Comparison of ENCODE assay signal across 8 mouse cellular contexts in the genomic region with DNA sequence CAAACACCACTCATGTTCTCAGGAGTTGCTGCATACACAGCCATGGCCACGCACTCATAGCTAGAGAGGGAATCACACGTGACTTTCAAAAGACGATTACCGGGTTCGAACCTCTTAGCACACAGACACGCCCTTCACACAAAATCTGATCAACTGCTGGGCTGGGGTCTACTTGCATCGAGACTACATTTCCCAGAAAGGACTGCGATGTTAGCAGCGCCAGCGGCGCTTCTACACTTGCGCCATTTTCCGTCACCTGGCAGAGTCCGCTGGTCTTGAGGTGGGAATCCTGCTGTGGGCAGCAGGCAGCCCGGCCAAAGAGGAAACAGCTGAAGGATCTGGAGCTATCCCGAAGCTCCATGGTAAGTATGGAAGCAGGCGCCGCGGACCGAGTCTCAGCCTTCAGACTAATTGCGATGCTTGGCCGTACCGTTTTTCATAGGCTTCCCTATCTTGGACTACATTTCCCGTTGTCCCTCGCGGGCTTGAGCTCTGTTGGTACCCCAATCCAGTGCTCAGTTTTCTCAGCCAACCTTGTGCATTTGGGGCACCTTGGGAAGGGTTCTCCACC. TPM values are rescaled to one million over a fixed set of nuclear protein-coding genes. Genes with fewer than 3 reads are reported as not detected.
DNase-seq lines count a peak whose midpoint lies in the region; ATAC-seq and TF ChIP-seq lines count a peak whose summit lies in the region.

TSS of gene Gm3854 (plus strand) at position 259 of the 571 bp plus-strand sequence.

- no peaks in the 10 kb centered on the region for H3K79me2 ChIP-seq in liver, adult 2 months (ENCODE audit: control insufficient read depth, insufficient read depth, low read length)

- ATAC-seq in heart, embryonic 15.5 days (replicated peaks; ENCODE audit: insufficient number of reproducible peaks, insufficient read depth, low FRiP score, low read depth): peak; percentile 84; the same call in 1 of the 2 replicates
- ATAC-seq in kidney, postnatal 0 days (replicated peaks; ENCODE audit: low FRiP score, low read depth): peak; percentile 79
- ATAC-seq in midbrain, postnatal 0 days (ENCODE audit: low FRiP score): peak; percentile 91

- TF ChIP-seq POLR2A in liver, adult 2 months (IDR thresholded peaks at IDR 0.05; ENCODE audit: extremely low read depth, insufficient read depth, low read length): no peak

- H3K27ac ChIP-seq in heart, embryonic 15.5 days: no peak within 1 kb of the TSS
- no peak within 1 kb of the TSS for H3K27ac ChIP-seq in kidney, postnatal 0 days
- H3K27ac ChIP-seq in liver, adult 2 months (replicated peaks; ENCODE audit: insufficient read depth, low read depth, low read length): no peak within 1 kb of the TSS
- H3K27ac ChIP-seq in midbrain, postnatal 0 days (ENCODE audit: low read depth, low read length): peak within 1 kb of the TSS; percentile 91

- no peaks in the 10 kb centered on the region for H3K27me3 ChIP-seq in heart, embryonic 15.5 days
- no peaks in the 10 kb centered on the region for H3K27me3 ChIP-seq in kidney, postnatal 0 days (ENCODE audit: insufficient read depth, low read length)
- H3K27me3 ChIP-seq in liver, adult 2 months (ENCODE audit: control insufficient read depth, insufficient read depth, low read length): peaks cover 2% of the 10 kb centered on the region; the same call in 1 of the 2 replicates
- H3K27me3 ChIP-seq in midbrain, postnatal 0 days (ENCODE audit: insufficient read depth, low read length): no peaks in the 10 kb centered on the region

- peak within 1 kb of the TSS; percentile 65 for H3K4me2 ChIP-seq in heart, embryonic 15.5 days
- H3K4me2 ChIP-seq in kidney, postnatal 0 days (ENCODE audit: low read length): peak within 1 kb of the TSS; percentile 64
- H3K4me2 ChIP-seq in midbrain, postnatal 0 days (ENCODE audit: low read depth, low read length, poor library complexity, severe bottlenecking): peak within 1 kb of the TSS; percentile 51

- peak; percentile 33 to 54 for DNase-seq in urinary bladder, adult 18-20 months (ENCODE audit: low spot score in 2 of 2)
- no peak for DNase-seq in urinary bladder, postnatal 10 days (ENCODE audit: low spot score)
- DNase-seq in fibroblast of lung, adult 2 months (ENCODE audit: low read depth): peak; percentile 32
- peak; percentile 69 for DNase-seq in kidney, postnatal 0 days (ENCODE audit: low spot score)
- peak; percentile 38 for DNase-seq in liver, adult 2 months (ENCODE audit: extremely low read depth, low read depth, low spot score)
- peak; percentile 93 for DNase-seq in midbrain, postnatal 0 days (ENCODE audit: low spot score)
- DNase-seq in telencephalon, adult 2 months (ENCODE audit: low read depth, low spot score): peak; percentile 90

- TF ChIP-seq CTCF in kidney, postnatal 0 days (IDR thresholded peaks at IDR 0.05; ENCODE audit: low read depth): no peak
- TF ChIP-seq CTCF in liver, adult 2 months (IDR thresholded peaks at IDR 0.05; ENCODE audit: low read depth, low read length): no peak
- no peak for TF ChIP-seq CTCF in midbrain, postnatal 0 days (IDR thresholded peaks at IDR 0.05)

- under 1% methylated on average over 26 of the region's 26 CpGs for WGBS in heart, embryonic 15.5 days
- WGBS in kidney, postnatal 0 days: under 1% methylated on average over 26 of the region's 26 CpGs
- 2% methylated on average over 26 of the region's 26 CpGs for WGBS in liver, adult 2 months
- 0% methylated on average over 26 of the region's 26 CpGs for WGBS in midbrain, postnatal 0 days

- no peaks in the 10 kb centered on the region for H3K9me3 ChIP-seq in heart, embryonic 15.5 days (replicated peaks)
- H3K9me3 ChIP-seq in kidney, postnatal 0 days (replicated peaks; ENCODE audit: low read length): no peaks in the 10 kb centered on the region
- H3K9me3 ChIP-seq in midbrain, postnatal 0 days (ENCODE audit: low read length): no peaks in the 10 kb centered on the region

- H3K9ac ChIP-seq in heart, embryonic 15.5 days: peak within 1 kb of the TSS; percentile 56
- peak within 1 kb of the TSS; percentile 57 for H3K9ac ChIP-seq in kidney, postnatal 0 days (ENCODE audit: low read depth, low read length)
- peak within 1 kb of the TSS; percentile 16; the same call in 1 of the 2 replicates for H3K9ac ChIP-seq in liver, adult 2 months (ENCODE audit: low read depth, low read length)
- H3K9ac ChIP-seq in midbrain, postnatal 0 days (replicated peaks; ENCODE audit: low read length, poor library complexity, severe bottlenecking): peak within 1 kb of the TSS; percentile 64

- peak within 1 kb of the TSS; percentile 82 for H3K4me3 ChIP-seq in heart, embryonic 15.5 days
- H3K4me3 ChIP-seq in kidney, postnatal 0 days (replicated peaks; ENCODE audit: low read depth, low read length): peak within 1 kb of the TSS; percentile 64
- peak within 1 kb of the TSS; percentile 73 for H3K4me3 ChIP-seq in liver, adult 2 months (ENCODE audit: insufficient read depth, low read depth, low read length)
- H3K4me3 ChIP-seq in midbrain, postnatal 0 days (ENCODE audit: low read depth, low read length): peak within 1 kb of the TSS; percentile 64

- H3K36me3 ChIP-seq in heart, embryonic 15.5 days: no peaks in the 10 kb centered on the region
- no peaks in the 10 kb centered on the region for H3K36me3 ChIP-seq in kidney, postnatal 0 days (ENCODE audit: insufficient read depth, low read length)
- H3K36me3 ChIP-seq in liver, adult 2 months (ENCODE audit: control insufficient read depth, insufficient read depth, low read length): no peaks in the 10 kb centered on the region
- H3K36me3 ChIP-seq in midbrain, postnatal 0 days (ENCODE audit: insufficient read depth, low read length): no peaks in the 10 kb centered on the region

- no peaks in the 10 kb centered on the region for H3K4me1 ChIP-seq in heart, embryonic 15.5 days (replicated peaks)
- H3K4me1 ChIP-seq in kidney, postnatal 0 days (replicated peaks; ENCODE audit: insufficient read depth, low read length): no peaks in the 10 kb centered on the region
- no peaks in the 10 kb centered on the region for H3K4me1 ChIP-seq in liver, adult 2 months (ENCODE audit: control insufficient read depth, insufficient read depth, low read length)
- no peaks in the 10 kb centered on the region for H3K4me1 ChIP-seq in midbrain, postnatal 0 days (ENCODE audit: insufficient read depth, low read length)

RNA-seq across cellular contexts. Expression of gene Gm3854, which starts in this region (rescaled TPM):
- 0.73 and 1.3 TPM in 2 replicates for polyA plus RNA-seq in heart, embryonic 15.5 days (2015; fragmentation: Nextera tagmentation; extraction: Ambion mirVana)
- polyA plus RNA-seq in kidney, postnatal 0 days (2015; fragmentation: Nextera tagmentation; extraction: Ambion mirVana): 0.39 and 0.64 TPM in 2 replicates
- under 0.01 and 0.07 TPM in 2 replicates for total RNA-seq in liver, adult 2 months (2014; rRNA removed)
- not detected in 2 replicates for polyA plus RNA-seq in liver, adult 2 months (2012; rRNA removed)
- 3.4 and 5.0 TPM in 2 replicates for total RNA-seq in midbrain, postnatal 0 days (2014; rRNA removed)
- polyA plus RNA-seq in midbrain, postnatal 0 days (2015; fragmentation: Nextera tagmentation; extraction: Ambion mirVana): 4.5 and 5.6 TPM in 2 replicates

Comparison
In these comparisons a context has a peak if more than half of its experiments do, and no peak if none do; other contexts are left out.
1. Peak in DNase-seq, ATAC-seq, H3K4me3 ChIP-seq, H3K9ac ChIP-seq and H3K4me2 ChIP-seq in kidney, postnatal 0 days; RNA of the gene not detected or under 1 TPM.
2. Peak in DNase-seq, H3K4me3 ChIP-seq and H3K9ac ChIP-seq in liver, adult 2 months; RNA of the gene not detected or under 1 TPM.